Mouse (Mus musculus) embryonic fibroblast, embryonic 13.5 days (primary cell): ENCODE data around the gene Ppt1.

Source experiments
- CTCF ChIP-seq: IDR thresholded peaks from 2 replicates; pipeline ENCODE4 v1.5.1; 2011; ENCODE audit warnings: mild to moderate bottlenecking, control low read depth, low read length, moderate library complexity, borderline replicate concordance; ENCODE audit not compliant: insufficient read depth
- POLR2A ChIP-seq: IDR thresholded peaks from 2 replicates; pipeline ENCODE4 v1.6.1; 2011; ENCODE audit warnings: low read depth, mild to moderate bottlenecking, control low read depth, low read length, moderate library complexity

GRCm38 (mm10) chr4:122883294-122883693 lies 47.3 kb downstream of the Ppt1 start:
- TF ChIP-seq CTCF (no peak), POLR2A (no peak)
